Mouse (Mus musculus) gastrocnemius, postnatal 25 days (tissue): ENCODE measurements around the gene Stard13. TPM values are rescaled to one million over a fixed set of nuclear protein-coding genes. Genes with fewer than 3 reads are reported as not detected.

Experiments
- DNase-seq: peaks from one replicate; pipeline ENCODE4 v3.0.0; 2022
- total RNA-seq, 2 experiments: library from RNA; stranded (reverse); gene quantifications; 1 replicate in 1 of 2; 2 replicates in 1 of 2; pipeline ENCODE4 v1.2.3; 2021

Stard13 gene
- total RNA-seq, 2 experiments from 2014 or later = 6.4 to 7.6 TPM

DNA sequence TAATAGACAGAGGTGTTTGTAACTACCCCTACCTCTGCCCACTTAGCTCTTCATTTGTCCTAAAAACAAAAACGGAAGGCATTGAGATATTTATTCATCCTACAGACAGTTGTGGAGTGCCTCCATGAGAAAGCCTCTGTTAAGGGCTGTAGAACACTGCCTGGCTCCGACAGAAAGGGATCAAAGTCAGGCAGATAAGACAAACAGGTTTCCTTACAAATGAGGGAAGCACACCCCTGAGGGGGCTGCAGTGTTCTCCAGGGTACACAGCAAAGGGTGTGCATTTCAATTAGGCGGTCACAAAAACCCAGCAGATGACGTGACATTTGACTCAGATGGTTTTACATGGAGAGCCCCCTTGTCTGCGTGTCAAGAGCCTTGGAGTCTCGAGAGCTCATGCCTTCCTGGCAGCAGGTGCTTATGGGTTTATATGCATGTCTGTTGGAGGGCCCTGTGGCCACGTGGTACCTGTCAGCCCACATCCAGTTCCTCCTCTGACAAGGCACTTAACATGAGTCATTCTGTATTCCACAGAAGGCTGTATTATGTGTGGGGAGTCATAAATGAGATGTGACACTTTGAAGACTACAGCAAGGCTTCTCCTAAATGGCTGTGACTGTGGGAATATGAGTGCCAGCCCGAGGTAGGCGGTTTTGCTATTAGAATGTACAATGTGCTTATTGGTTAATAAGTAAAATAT lies 129.1 kb downstream of the Stard13 start:
- DNase-seq = no peak

DNA sequence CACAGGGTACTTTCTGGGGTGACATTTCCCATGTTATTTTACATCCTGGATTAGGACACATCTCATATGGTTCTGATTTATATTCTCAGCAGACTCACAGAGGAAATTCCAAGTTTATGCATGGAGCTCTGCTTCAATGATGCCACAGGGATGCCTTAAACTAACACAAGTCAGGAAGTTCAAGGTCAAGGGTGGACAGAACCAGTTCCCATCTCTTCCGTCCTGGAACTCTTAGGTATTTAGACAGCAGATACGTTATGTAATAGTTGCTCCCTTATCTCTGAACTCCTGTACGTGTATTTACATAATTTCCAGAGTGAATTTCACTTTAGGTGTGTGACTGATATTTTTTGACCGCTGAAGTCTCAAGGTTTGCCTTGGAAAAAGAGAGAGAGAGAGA lies 130.4 kb downstream of the Stard13 start:
- DNase-seq = no peak

DNA sequence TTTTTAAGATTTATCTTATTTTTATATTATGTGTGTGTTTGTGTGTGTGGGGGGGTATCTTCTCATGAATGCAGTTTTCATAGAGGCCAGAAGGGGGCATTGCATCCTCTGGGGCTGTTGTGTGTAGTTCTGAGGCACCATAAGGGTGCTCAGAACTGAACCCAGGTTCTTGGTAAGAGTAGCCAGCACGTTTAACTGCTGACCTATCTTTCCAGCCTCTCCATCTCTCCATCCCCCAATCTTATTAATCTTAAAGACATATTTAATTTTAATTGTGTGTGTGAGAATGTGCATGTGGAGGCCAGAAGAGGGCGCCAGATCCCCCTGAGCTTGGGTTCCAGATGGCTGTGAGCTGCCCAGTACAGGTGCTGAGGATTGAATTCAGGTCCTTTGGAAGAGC lies 131.4 kb downstream of the Stard13 start:
- no peak for DNase-seq

DNA sequence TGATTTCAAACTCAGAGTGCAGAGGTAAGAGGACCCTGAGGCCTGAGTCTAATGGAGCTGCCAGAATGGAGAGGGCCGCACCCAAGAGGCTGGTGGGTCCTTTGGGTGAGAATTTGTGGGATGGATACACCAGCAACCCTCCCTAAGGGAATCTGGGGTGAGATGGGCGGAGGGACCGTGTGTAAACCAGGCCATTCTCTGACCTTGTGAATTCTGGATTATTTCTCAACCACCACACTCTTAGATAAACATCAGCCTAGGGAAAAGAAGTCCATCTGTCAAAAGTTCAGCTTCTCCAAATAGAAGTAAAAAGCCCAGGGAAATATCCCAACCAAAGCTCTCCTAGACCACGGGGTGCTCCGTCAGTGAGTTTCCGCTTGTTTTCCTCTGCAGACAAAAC lies 137.6 kb downstream of the Stard13 start:
- no peak for DNase-seq

DNA sequence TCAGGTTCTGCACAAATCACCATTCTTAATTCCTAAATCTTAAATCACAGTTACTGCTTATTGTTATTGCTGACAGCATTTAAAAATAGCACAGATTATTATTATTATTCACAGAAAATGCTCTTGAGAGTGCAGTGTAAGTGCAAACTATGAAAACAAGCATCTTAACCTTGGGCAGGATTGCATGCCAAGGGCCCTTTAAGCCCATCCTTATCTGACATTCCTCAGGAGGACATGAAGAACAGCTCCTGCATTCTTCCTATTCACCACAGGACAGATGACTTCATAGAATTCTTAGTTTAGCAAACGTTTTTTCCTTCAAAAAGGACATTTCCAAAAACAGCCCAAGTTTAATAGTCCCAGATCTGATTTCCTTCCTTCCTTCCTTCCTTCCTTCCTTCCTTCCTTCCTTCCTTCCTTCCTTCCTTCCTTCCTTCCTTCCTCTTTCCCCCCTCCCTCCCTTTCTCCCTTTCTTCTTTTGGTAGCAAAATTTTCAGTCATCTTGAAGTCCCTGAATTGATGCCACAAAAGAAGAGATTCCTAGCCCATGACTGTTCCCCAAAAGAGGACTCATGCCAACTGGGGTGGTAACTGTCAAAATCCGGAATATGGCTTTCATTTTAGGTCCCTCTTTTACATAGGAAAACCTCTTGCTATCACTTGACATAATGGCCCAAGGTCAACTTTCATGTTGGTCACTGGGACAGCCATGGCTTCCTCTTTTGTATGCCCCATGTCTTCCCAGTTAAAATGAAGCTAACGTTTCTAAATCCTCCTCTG lies 140.6 kb downstream of the Stard13 start:
- DNase-seq = no peak

DNA sequence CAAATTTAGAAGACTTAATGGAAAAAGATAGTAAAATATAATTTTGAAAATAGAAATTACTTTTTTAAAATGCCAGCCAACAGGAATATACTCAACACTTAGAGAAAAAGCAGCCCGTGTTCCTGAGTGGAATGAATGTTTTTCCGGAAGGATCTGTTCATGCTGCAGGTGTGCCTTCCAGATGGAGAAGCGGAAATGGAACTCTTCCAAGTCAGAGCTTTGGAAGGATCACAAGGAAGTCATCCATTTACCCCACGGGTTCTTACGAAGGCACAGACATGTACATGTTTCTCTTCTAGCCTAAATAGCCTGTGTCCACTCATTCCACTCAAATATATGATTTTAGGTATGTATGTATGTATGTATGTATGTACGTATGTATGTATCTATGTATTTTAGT lies 142.6 kb downstream of the Stard13 start:
- no peak for DNase-seq

DNA sequence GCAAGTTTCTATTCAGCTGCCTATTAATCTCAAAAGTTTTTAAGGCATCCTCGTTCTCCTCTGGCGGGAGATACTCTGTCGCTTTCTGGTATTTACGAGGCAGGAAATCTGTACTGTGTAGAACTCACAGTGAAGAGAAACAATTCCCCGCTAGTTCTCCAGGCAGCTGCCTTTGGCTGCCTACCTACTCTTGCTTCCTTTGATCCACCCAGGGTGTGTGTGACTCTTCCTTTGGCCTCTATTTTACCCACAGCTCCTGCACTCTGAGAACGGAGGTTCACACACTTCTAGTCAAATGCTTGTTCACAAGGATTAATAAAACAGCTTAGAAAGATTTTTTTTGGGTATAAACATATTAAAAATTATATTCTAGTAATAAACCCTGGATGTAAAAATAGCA lies 144.4 kb downstream of the Stard13 start:
- DNase-seq = no peak

DNA sequence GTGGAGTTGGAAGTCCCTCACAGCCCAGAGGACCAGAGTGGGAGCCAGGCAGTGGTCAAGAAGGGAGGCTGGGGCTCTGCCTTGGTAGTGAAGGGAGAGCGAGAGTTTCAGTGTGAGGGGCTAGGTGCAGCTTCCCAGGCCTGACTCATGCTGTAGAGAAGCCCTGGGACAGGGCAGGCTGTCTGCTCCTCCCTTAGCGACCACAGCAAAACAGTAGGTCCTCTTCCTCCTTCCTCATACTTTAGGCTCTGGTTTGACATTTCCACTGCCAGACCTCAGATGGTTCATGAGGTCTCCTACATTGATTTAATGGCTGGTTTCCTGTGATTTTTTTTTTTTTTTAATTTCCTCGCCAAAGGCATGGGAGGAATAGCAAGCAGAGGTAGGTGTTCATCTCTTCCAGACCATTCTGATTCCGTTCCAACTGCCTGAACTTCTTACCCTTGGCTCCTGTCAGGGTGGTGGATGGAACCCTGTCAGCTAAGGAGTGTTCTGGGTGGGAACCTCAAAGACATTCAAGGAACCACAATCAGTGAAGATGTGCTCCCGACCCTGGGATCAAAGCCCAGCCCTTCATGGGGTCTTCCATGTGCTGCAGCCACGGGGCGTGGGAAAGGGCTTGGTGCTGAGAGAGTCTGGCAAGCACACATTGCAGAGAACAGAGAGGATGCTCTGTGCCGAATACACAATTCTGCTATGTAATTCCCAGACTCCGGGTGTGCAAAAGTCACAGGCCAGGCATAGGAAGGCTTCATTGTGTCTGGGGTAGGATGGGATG lies 147.0 kb downstream of the Stard13 start:
- DNase-seq = peak; percentile 32

DNA sequence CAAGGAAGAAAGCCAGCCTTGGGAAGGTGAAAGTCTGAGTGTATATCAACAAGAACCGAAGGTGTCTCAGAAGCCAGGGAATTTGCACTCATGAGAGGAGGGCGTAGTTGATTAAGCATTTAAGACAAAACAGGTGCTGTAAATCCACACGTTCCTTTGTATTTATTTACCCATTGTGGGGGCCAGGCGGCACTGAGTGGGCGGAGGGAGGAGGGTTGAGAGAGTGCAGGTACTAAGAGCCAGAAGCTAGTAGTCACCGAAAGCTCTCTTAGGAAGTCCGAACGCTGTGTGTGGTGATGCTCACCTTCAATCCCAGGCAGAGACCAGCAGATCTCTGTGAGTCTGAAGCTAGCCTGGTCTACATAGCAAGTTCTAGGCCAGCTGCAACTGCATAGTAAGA lies 147.9 kb downstream of the Stard13 start:
- no peak for DNase-seq

DNA sequence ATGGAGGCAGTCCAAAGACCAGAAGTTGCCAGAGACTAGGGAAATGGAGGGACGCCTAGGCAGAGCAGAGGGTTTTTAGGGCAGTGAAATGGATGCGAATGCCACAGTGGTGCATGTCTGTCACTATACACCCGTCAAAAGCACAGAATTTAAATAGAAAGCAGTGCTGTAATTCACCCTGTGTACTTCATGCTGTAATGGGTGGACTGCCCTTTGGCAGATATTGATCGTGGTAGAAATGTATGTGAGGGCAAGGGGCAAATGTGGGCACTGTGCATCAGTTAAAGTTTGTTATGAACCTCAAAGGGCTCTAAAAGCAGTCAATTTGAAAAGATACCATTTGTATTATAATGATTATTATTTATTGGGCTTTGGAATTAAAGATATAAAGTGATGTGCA lies 153.4 kb downstream of the Stard13 start:
- no peak for DNase-seq

DNA sequence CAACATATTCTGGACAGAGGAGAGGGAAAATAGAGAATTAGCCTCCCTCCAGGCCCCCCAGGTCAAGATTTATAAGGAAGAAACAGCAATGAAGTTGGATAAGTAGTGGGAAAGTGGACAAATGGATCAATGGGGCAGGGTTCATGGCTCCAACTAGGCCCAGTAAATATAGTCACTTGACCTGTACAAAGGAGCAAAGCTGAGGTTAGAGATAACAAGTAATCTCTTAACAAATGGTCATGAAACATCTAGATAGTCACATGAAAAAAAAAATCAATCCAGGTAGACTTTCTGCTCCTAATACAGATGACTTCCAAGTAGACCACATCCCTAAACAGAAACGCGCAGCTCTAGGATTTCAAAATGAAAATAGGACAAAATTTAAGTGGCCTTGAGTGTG lies 155.7 kb downstream of the Stard13 start:
- no peak for DNase-seq

DNA sequence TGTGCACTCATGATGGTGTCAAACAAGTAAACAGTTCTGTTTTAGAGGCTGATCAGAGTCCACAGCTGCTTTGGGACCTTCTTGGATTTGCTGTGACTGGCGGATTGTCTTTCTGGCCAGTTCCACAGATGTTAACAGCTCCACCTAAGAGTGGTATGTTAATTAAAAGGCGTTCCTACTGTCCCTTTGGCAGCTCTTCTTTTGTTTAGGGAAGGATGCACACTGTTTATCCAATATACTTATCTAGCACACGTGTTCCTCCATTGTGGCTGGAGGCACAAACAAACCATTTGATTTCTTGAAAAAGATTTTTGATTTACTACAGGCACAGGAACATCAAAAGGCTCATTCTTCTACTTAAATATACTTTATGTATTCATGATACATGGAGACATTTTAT lies 156.7 kb downstream of the Stard13 start:
- DNase-seq = no peak

DNA sequence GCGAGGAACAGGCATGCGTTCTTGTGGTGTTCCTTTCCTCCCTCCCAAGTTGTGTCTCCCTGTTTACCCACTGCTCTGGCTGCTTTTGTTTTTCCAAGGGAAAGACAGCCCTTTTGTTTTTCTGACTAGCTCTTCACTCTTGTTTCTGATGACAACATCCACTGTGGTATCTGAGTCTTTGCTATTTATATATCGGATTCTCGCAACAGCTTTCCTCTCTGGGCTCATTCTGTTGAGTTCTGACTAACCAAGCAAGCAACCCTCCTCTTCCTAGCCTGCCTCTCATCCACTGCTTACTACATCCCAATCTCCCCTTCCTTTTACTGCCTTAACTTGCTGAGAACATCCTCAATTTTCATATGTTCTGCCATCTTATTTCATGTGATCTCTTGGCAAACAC lies 159.4 kb downstream of the Stard13 start:
- DNase-seq = no peak

DNA sequence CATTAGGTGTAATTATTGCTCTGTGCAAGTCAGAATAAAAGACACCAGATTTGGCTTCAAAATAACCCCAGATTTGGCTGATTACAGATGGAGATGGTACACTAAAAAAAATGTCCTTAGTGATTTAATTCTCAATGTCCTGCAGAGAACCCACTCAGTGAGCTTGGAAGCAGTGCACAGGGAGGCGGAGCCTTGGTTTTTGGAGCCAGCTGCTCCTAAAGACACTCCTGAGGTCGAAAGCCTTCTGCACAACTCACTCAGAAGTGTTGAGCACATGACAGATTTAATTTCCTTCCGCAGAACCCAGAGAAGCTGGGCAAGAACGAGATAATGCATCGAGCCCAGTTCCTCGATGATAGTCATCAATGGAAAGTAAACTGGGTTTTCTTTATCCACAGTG lies 162.2 kb downstream of the Stard13 start:
- DNase-seq = peak; percentile 23

DNA sequence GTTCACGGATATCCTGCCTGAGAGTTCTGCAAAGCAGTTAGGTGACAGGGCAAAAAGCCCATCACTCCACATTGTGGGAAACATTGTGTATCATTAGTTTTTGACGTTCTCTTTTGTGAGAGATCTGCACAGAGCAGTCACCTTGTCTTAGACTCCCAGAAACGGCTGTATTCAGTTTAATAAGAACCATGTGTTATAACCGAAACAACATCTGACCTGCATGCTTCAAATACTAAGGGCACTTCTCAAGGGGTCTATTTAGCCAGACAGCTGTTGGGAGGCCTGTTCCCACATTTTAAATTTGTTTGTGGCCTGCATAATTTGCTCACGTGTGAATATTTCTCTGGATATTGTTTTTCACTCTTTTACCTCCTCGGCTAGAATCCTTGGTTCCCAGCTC lies 162.7 kb downstream of the Stard13 start:
- DNase-seq = no peak

DNA sequence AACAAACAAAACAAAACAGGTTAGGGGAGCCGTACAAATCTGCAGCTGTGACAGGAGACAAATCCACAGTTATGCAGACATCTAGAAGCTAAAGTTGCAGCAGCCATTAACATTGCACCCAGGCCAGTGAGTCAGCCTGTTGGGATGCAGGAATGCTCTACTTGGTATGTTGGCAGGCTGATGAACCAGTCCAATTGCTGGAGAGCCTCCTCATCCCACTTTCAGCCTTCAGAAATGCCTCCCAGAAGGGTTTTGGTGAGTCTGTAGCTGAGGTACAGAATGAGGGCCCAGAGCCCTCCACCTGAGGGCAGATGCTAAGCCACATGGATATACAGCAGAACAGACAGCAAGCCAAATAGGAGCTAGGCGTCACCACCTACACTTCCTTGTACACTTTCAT lies 164.1 kb downstream of the Stard13 start:
- DNase-seq = no peak

DNA sequence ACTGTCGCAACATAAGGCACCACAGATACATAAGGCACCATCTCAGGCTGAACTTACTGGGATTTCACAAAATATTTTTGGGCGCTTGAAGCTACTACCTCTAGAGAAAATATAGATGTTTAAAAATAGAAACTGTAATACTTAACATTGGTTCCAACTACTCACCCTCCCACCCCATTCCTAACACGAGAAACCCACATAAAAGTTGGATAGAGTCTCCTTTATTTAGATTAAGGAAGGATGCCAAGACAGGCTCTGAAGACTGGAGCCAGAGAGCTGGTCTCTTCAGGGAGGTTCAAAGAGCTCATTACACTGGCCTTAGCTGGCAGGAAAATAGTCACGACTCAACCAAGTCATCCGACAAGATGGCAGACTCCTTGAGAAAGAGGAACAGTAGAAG lies 167.6 kb downstream of the Stard13 start:
- DNase-seq = no peak

DNA sequence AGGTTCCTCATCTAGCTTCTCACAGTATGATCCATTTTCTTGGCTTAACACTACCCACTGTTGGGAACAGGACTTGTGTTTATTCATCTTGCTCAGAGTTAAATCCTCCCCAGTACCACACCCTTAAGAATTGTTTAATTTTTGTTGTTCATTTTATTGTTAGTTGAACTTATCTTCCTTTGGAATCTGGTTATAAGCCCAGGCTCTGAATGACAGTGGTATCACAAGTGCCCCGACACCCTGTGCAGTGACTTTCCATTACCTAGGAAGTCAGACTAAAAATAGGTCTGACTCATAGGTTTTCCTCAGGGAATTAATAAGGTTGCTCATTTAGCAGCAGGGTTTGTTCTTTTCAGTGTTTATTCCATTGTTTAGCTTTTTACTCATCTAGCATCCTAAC lies 168.4 kb downstream of the Stard13 start:
- DNase-seq = no peak

DNA sequence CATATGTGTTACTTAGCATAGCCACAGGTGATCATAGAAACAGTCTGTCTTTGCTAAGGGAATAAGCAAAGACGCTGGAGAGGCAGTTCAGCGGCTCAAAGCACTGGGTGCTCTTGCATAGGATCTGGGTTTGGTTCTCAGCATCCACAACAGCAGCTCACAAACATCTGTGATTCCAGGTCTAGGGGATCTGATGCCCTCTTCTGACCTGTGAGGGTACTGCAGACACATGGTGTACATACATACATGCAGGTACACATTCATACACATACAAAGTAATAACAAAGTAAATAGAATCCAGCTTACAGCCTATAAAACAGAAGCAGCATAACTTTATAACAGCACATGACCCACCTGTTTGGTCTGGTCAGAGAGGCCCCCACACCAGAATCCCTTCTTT lies 171.7 kb downstream of the Stard13 start:
- DNase-seq = no peak

DNA sequence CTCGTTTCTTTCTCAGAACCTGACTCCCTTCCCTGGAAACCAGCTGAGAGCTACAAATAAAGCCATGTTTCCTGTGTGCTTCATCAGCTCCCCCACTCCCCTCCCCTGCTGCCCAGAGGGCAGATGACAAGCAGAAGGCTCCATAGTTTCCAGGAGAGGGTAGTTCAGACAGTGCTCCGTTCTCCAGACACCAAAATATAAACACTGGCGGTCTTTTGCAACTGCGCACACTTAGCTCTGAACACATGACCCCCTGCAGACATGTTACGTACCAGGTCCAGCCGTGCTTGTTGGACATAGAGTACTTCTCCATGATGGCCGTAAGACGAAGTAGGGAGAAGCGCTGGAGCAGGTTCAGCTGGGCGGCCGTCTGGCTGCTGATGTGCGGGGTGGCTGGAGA lies 173.2 kb downstream of the Stard13 start:
- DNase-seq = no peak

DNA sequence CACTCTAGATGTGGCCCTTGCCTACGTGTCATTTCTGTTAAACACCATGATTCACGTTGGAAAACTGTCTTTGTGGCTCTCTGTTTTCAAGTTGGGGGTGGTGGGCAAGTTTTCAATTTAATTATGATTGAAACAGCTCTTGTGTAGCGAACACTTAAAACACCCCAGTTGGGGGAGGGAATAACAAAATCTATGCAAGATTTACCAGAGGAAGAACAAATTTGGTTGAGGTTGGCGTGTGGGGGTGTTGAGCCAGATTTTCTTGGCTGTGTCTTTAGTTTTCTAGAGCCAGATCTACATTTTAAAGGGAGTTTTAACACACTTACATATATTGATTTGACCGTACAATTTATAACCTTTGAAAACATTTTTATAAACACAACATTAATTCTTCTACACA lies 173.9 kb downstream of the Stard13 start:
- DNase-seq = no peak

DNA sequence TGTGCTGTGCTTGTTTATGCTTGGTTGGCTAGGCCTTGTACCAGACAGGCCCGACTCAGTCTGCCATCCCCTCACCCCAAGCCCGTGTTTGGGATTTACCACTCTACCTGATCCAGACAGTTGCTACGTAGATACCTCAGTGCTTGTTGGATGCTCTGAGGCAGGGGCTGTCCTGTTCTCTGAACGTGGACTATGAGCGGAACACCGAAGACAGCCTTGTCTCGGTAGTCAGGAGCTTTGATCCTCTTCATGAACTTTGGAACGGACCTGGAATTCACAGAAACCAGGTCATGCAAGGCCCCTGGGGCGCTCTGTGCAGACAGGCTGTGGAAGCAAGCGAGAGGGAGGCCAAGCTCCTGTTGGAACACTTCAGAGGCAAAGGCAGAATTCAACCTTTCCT lies 174.3 kb downstream of the Stard13 start:
- no peak for DNase-seq

DNA sequence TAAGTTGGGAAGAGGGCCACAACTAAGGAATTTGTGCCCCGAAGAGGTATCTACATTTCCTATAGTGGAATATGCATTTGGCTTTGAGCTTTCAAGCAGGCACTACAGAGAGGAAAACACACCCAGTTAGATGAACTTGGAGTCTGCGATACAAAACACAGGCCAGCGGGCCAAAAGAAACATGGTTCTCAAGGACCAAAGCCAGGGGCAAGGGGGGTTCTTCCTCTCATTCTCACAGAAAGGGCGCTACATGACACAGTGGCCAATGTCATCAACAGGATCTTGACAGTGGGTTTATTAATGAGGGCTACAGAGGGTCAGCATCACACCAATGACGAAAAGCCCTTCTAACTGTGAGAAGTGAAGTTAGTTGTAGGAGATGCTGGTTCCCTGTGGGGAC lies 175.9 kb downstream of the Stard13 start:
- no peak for DNase-seq
